Mouse (Mus musculus) stomach, postnatal 0 days (tissue): ENCODE data around the gene Arid5b.

Source experiments
- CTCF ChIP-seq: IDR thresholded peaks from 2 replicates; pipeline ENCODE4 v1.5.1; 2016; ENCODE audit warnings: antibody characterized with exemption, low read depth, mild to moderate bottlenecking, moderate library complexity
- EP300 ChIP-seq: optimal IDR thresholded peaks from 2 replicates; pipeline ENCODE3; 2016; ENCODE audit warnings: antibody characterized with exemption

- TF ChIP-seq CTCF: no peak
- TF ChIP-seq EP300: no peak
Observed at GRCm38 (mm10) chr10:68091840-68092239, 186.7 kb downstream of the Arid5b start.
